Mouse (Mus musculus): ENCODE measurements around the gene Bola3.
"Not testable (repeated sequence)": the region's sequence is repeated elsewhere in the genome, so short reads cannot be mapped to it uniquely, and the experiment has no call there.

Bola3 gene

DNA sequence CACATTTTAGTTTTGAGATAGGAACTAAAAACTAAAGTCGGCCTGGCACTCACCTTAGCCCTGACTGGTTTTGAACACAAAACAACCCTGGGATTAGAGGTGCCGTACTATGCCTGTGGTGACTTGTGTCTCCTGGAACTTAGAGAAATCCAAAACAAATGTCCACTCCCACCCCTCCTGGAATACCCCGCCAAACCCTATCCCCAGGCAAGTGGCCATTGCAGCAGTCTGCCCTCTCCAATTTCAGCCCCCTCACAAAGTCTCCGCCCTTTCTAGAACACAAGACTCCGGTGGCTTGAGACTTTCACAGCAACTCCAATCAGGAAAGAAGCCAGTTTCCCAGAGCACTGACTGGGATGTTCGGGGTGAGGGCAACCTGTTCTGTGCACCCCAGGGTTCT, at the start of gene Bola3:
TSS of gene Bola3 (plus strand) at position 275 of the 400 bp plus-strand sequence.
- no peak for DNase-seq

DNA sequence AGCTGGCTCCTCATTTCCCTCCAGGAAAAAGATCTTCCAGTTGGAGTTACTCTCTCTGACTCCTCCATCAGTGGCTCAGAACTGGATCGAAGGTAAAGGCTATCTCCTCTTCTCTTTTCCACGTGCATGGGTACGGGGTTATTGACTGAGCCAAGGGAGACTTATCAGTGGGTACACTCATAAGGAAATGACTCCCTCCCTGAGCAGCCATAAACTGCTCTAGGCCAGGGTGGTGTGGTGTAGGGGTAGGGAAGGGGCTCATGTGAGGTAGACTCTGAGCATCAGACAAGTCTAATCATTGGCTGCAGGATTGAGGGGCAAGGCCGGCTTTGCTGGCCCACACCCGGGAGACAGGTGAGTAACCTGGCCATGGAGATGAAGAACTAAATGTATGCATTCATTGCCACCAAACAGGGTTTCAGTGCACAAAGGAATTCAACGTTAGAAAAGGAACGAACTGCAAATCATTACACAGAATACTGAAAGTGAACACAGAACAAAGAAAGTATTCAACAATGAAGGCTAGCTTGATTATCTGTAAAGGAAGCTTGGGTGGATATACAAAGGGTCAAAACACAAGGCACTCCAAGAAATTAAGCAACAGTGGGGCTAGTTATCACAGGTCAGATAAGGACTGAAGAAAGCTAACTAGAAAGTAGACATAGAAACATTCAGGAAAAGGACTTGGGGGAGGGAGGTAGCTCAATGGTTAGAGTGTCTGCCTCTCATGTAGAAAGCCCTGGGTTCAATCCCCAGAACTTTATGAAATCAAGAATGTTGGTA, 48.3 kb upstream of the Bola3 start:
- no peak for DNase-seq

DNA sequence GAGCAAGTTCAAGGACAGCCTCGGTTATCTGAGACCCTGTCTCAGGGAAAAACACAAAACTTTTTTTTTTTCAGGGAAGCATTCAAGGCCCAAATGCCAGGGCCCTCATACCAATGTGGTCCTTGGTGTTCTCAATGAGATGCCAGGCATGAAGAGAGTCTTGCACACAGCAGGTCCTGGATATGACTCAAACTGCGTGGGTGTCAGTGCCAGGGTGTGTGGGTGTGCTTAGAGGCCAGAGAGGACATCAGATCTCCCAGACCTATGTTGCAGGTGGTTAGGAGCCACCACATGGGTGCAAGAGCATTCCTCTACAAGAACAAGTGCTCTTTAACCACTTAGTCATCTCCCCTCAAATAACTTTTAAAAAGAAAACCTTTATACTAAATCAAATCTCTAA, 47.7 kb upstream of the Bola3 start:
- DNase-seq: no peak

DNA sequence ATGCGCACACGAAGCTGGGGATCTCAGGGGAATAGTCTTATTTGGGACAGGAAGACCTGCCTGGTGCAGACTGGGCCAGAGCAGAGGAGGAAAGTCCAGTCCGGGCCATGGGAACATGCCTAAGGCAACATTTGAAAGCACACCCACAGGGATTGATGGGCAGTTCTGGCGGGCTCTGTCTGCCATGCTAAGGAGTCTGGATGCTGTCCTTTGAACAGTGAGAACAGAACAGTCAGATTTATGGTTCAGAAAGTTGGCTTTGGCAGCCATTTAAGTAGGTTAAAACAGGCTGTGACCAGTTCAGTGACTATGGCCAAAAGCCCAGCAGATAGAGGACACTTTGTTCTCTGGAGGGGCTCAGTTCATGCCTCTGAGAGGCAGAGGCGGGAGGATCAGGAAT, 46.7 kb upstream of the Bola3 start:
- DNase-seq: no peak

DNA sequence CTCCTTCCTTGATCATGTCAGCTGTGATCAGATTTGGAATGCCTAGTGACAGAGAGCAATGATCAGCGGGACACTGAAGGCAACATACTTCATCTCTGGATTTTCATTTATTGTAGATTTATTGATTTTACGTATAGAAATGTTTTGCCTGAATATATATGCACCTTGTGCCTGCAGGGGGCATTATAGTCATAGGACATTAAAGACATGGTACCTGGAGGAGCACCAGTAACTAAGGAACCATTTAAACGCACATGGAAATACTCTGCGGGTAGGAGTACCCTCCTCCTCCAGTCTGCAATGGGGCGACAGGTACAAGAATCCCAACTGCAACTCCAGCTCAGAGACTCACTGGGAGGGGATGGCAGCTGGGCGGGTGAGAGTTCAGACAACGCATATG, 39.9 kb upstream of the Bola3 start:
- no peak for DNase-seq

DNA sequence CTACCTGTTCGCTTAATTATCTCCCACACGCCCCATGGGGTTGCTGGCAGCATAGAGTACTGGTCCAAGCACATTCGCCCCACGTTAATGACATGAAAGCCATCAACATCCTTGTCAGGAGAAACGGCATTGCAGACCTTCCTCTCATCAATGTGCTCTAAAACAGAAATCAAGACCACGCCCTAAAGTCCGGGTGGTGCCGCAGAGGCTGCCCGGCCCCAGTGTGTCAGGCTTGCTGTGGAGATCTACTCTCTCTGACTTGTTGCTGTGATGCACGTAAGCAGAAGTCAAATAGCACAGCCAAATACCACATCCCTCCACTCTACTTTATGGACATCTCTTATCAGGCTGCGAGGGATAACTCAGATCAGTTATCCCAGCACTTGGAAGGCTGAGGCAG, 37.7 kb upstream of the Bola3 start:
- no peak for DNase-seq

DNA sequence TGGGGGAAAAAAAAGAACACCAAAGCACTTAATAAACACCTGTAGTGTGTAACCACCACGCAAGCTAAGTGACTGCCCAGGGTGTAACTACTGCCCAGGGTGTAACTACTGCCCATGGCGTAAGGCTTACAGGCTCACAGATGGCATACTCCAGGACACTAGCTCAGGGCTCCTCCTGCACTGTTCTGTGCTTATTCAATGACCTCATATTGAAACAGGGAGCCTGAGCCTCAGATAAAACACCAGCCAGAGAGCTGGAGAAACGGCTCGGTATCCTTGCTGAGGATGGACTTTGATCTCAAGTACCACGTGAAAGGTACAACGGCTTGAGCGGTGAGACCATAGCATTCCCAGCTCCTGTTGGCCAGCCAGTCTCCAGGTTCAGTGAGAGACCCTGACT, 36.9 kb upstream of the Bola3 start:
- no peak for DNase-seq

DNA sequence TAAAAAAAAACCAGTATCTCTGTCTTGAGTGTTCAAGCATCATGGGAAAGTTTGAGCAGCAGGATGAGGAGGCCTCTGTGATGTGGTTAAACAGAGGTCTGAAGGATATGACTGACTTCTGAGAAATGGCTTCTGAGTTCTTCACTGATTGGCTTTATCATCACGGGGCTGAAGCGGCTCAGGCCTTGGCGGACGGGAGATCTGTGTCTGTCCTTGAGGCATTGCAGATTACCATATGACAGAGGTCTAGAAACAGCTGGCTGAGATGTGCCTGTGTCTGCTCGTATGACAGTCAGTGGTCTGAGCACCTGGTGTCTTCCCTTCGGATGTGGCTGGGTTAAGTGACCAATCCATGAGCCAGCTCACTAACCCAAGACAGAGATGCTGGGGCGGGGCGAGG, 36.4 kb upstream of the Bola3 start:
- DNase-seq: no peak

DNA sequence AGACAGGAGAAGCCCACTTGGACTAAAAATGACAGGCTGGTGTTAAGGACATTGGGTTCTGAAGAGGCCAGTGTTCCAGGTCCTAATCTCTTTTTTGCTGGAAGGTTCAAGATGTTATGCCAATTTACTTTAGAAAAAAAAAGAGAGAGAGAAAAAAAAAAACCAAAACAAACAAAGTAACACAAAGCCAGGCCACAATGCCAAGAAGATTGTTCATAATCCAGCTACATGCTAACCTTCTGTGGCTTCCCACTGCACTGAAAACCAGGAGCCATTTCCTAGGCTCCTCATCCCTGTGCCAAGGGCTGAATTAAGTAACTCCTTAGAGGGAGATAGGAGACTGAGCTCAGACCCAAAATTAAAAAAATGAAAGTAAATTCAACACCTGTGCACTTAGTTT, 33.7 kb upstream of the Bola3 start:
- no peak for DNase-seq

DNA sequence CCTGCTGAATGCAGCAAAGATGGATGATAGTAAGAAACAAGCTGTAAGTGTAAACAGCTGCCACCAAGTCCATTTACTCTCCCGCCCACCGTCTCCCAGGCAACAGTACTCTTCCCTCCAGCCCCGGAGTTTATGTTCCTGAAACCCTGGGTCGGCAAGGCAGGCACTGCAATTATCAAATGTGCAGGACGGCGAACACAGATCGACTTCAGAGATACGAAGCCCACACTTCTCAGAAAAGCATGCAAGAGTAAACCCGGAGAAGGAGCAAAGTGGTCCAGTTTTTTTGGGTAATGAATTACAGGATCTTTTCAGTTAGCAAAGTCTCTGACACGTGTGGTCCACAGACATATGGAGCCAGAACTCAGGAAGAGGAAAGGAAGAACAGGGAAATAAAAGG, 32.9 kb upstream of the Bola3 start:
- DNase-seq: peak; percentile 78

DNA sequence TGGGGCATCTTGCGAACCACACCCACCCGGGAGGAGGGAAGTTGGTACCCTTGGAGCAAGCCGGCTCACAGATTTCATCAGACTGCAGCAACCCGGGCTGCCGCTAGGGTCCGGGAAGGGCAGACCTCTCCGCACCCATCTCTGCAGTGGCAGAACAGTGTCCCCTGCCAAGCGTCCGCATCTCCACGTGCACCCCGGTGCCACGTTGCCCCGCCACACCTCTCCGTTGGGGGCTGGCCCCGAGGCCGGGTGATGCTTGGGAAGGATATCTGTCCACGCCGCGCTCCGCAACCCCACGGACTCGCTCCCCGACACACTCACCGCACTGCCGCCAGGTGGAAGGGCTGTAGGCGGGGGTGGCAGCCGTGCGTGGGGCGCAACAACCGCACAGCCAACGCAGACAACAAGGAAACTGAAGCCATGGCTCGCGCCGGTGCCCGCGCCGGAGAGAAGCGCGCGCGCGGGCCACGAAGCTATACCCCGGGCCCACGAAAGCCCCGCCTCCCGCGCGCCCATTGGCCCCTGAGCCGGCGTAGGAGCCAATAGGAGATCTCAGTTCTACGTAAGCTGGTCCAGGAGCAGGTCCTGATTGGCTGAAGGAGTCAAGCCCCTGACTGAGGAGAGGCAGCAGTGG, 31.7 kb upstream of the Bola3 start:
- DNase-seq: peak; percentile 96

DNA sequence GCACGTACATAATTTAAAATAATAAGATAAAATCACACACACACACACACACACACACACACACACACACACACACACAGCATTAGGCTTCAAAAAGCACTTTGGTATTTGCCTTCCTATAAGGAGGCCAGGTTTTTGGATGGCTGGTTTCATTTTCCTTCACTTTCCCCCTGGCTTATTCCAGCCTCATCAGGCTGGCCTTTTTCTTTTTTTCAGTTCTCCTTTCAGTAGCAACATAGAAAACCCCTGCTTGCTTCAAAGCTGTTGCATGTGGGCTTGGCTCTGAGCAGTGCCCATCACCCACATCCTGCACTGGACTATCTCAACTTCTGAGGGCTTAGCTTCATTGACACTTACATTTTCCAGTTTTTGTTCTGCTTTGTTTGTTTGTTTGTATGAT, 27.0 kb upstream of the Bola3 start:
- DNase-seq: no peak

DNA sequence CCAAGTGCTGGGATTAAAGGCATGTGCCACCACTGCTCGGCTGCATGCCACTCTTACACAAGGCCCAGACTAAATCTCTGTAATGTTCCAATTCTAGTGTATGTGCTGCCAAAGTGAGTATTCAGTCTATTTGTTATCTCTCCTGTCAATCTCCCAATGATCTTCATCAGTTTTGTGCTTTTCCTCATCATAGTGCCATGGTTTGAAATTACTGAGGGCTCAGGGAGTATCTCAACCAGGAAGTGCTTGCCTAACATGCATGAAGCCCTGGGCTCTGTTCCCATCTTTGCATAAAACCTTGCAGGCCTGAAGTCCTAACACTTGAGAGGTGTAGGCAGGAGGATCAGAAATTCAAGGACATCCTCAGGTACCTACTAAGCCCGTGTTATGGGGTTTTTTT, 26.2 kb upstream of the Bola3 start:
- DNase-seq: no peak

DNA sequence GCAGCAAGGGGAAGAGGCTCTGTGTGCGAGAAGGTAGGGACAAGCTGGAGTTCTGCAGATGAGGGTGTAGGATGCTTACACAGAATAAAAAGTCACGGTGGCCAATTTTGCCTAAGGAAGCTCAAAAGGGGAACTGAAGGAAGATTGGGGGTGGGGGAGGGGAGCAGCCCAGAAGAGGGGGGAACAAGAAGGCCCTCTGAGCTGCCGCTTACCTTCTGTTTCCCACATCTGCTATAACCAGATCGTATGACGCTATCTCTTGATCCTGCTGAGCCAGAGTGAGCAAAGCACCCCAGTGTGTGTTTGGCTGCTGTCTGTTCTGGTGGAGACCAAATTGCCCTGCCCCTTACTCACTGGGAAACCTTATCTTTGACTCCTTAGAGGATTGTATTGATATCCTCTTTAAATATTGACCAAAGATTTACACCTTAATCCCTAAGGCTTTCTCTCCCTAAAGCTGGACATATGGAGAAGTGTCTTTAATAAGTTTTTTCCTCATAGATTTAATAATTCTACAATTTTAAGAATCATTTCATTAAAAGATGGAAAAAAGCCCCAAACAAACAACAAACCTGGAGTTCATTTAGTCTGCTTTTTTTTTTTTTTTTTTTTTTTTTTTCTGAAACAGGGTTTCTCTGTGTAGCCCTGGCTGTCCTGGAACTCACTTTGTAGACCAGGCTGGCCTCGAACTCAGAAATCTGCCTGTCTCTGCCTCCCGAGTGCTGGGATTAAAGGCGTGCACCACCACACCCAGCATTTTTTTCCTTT, 25.1 kb upstream of the Bola3 start:
- no peak for DNase-seq

DNA sequence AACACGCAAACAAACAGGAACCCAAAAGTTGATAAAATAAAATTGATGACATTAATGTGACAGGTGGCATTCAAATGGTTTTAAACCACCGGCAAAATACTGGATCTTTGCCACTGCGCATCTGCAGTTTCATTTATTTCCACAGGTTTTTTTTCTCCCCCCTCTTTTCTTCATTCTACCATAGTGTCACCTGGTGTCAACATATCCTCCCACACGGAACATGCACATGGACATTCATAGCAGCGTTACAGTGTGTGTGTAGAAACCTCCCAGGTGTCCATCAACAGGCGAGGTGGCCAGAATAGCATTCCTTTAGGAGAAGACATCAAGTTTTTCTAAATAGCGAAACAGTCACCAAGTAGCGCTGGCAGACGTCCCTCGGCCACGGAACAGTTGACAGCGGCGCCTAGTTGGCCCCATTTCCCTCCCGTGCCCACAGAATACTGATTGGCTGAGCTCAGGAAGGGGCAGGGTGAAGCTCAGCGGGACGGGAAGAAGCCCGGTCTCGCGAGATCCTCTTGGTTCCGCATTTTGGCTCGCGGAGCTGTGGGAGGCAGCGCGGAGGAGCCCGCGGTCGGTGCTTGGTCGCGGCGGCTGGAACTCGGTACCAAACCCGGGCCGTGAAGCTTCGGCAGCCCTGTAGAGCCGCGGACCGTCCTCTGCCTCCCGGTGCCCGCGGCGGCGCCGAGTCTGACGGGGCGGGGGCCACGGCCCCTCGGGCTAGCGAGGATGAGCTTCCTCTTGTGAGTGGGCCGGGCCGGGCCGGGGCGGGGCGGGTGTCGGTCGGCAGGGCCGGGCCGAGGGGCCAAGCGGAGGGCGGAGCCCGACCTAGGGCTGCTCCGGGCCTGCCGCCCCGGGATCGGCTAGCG, 23.2 kb upstream of the Bola3 start, which contains the start of the genes Mthfd2 and Mob1a:
TSS of gene Mthfd2 (minus strand) at position 384 of the 869 bp plus-strand sequence.
TSS of gene Mob1a (plus strand) at position 492 of the 869 bp plus-strand sequence.
- peak; percentile 97 for DNase-seq

DNA sequence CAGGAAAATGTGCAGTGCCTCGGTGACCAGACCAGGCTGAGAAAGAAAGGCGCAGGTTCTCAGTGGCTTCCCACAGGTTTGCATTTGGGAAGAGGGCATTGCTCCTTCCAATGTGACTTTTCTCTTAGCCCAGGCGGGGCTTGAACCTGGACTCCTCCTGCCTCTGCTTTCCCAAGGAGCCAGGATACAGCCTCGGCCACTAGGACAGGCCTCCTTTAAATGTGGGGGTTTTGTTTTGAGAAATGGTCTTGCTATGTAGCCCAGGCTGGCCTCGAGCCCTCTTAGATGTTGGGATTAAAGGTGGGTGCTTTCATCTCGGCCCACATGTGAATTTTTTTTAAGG, 22.6 kb upstream of the Bola3 start:
- DNase-seq: no peak

DNA sequence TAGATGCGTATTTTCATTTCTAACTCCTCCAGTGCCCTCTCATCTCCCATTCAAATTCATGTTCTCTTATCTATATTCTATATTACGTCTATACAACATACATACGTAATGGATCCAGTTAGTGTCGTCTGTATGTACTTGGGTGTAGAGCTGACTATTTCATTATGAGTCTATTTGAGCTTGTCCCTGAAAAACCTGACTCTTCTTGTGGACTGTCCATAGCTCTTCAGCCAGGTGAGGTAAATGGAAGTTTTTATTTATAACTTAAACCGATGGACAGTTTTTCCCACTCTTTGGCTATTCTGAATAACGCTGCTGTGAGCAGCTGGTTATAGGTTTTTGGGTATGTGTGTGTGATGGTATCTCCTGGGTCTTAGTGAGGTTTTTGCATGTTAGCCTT, 22.2 kb upstream of the Bola3 start:
- no peak for DNase-seq

DNA sequence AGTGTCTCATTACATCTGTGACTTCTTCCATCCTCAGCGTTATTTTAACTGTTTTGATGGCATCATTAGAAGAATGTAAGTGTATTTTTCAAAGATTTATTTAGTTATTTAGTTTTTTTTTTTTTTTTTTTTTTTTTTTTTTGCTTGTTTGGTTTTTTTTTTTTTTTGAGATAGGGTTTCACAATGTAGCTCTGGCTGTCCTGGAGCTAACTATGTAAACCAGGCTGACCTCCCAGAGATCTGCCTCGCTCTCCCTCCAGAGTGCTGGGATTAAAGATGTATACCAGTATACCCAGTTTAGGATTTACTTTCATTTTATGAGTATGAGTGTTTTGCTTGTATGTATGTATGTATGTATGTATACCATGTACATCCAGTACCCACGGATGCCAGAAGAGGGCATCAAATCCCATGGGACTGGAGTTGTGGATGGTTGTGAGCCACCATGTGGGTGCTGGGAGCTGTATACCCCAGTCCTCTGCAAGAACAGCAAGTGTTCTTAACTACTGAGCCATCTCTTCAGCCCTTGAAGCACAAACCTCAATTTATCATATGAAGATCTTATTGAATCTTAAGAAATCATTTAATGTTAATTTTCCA, 21.3 kb upstream of the Bola3 start:
- DNase-seq: no peak

DNA sequence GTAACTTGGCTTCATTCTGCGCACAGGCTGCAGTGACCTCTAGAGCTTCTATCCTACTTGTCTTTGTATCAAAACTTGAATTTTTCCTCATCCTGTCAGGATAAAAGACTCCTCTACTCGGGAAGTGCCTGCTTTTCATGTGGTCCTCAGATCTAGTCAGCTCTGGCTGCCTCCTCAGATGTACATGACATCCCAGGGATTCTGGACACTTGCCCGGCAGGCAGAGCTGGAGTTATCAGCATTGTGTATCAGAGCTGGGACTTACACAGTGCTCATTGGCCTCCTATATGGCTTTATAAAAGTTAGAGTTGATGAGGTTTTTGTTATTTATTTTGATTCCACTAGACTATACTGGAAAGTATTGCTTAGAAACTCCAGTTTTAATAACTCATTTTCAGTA, 7.6 kb upstream of the Bola3 start:
- DNase-seq: no peak

DNA sequence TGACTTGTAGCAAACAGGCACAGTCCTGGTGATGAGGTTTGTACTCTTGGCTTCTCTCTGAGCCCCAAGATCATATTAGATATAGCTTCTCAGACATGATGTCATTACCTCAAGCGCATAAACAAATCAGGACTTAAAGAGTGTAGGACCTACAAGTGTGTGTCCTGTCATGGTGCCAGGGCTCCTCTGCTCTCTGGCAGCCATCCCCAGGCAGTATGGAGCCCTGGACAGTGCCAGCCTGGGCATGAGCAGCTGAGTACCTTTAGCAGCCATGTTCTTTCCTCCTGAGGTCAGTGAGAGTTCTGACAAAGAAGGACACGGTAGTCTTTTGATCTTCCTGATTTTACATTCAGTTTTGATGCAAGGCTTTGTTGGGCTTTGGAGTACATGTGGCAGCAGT, 6.0 kb upstream of the Bola3 start:
- DNase-seq: no peak

DNA sequence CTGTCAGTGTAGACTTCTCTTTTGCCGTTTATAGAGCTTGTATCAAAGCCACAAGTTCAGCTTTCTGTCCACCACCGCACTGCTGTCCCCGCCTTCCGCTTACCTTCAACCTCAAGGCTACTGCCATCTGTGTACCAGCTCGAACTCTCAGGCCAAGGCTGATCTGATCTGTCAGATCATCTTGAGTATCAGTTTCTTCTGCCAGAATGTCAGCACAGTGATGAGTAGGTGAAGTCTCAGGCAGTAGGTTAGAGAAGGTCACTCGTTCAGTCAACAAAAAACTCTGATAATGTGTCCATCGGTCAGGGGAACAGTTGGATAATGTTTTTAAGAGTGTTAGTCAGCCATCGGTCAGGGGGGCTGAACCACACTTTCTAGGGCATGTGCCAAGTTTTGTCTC, 3.7 kb upstream of the Bola3 start:
- DNase-seq: not testable (repeated sequence)

DNA sequence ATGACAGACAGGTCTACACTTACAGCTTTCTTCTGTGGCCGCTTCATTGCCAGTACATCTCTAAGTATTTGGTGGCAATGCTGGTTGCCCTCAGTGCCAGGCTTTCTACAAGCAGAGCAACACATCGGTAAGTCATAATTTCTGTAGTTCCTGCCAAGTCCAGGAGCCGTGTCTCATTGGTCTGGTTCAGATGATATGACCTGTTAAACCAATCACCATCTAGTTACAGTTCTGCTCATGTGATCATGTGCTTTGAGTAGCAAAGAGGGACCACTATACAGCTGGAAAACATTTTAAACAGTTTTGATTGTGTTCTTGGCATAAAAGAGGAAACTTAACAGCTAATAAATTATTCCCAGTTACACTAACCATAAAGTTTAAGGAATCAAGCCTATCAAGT, 1.0 kb upstream of the Bola3 start:
- DNase-seq: no peak
